Mouse (Mus musculus) thymus, postnatal 0 days (tissue): ENCODE measurements around the gene Phlpp1. TPM values are rescaled to one million over a fixed set of nuclear protein-coding genes. Genes with fewer than 3 reads are reported as not detected.

Experiments
- DNase-seq: peaks from one replicate; pipeline ENCODE4 v3.0.0-alpha.2; 2015; ENCODE audit warnings: low spot score
- polyA plus RNA-seq: library from polyadenylated mRNA; unstranded; fragments of >200 nt; fragmentation: Nextera tagmentation; extraction: Ambion mirVana; gene quantifications from 2 replicates; pipeline ENCODE4 v1.2.1, GENCODE M21; 2015

Gene Phlpp1
- polyA plus RNA-seq, 1 experiment from 2014 or later: 1.4 TPM

- no peak for DNase-seq
These were observed 69.5 kb downstream of the Phlpp1 start for GRCm38 (mm10) chr1:106241059-106241458.

- DNase-seq: no peak
These were observed 70.6 kb downstream of the Phlpp1 start for GRCm38 (mm10) chr1:106242129-106242528.

- DNase-seq: no peak
These were observed 71.8 kb downstream of the Phlpp1 start for GRCm38 (mm10) chr1:106243371-106243770.

- DNase-seq: no peak
These were observed 72.7 kb downstream of the Phlpp1 start for GRCm38 (mm10) chr1:106244245-106244644.

- DNase-seq: no peak
These were observed 82.5 kb downstream of the Phlpp1 start for GRCm38 (mm10) chr1:106254047-106254446.

- no peak for DNase-seq
These were observed 85.6 kb downstream of the Phlpp1 start for GRCm38 (mm10) chr1:106257176-106257575.

GRCm38 (mm10) chr1:106268028-106268799 lies 96.7 kb downstream of the Phlpp1 start:
- DNase-seq: no peak

- no peak for DNase-seq
These were observed 97.8 kb downstream of the Phlpp1 start for GRCm38 (mm10) chr1:106269337-106269736.

- DNase-seq: no peak
These were observed 101.4 kb downstream of the Phlpp1 start for GRCm38 (mm10) chr1:106272916-106273315.

GRCm38 (mm10) chr1:106273801-106274200 lies 102.2 kb downstream of the Phlpp1 start:
- DNase-seq: no peak

- DNase-seq: no peak
These were observed 103.0 kb downstream of the Phlpp1 start for GRCm38 (mm10) chr1:106274561-106275001.

- no peak for DNase-seq
These were observed 103.6 kb downstream of the Phlpp1 start for GRCm38 (mm10) chr1:106275142-106275541.

- no peak for DNase-seq
These were observed 104.2 kb downstream of the Phlpp1 start for GRCm38 (mm10) chr1:106275731-106276130.

GRCm38 (mm10) chr1:106276824-106277223 lies 105.3 kb downstream of the Phlpp1 start:
- DNase-seq: peak; percentile 35

- no peak for DNase-seq
These were observed 105.7 kb downstream of the Phlpp1 start for GRCm38 (mm10) chr1:106277286-106277685.

- DNase-seq: no peak
These were observed 107.1 kb downstream of the Phlpp1 start for GRCm38 (mm10) chr1:106278552-106279060.

- DNase-seq: no peak
These were observed 108.0 kb downstream of the Phlpp1 start for GRCm38 (mm10) chr1:106279404-106280123.

- no peak for DNase-seq
These were observed 108.8 kb downstream of the Phlpp1 start for GRCm38 (mm10) chr1:106280171-106280913.

- DNase-seq: no peak
These were observed 115.3 kb downstream of the Phlpp1 start for GRCm38 (mm10) chr1:106286815-106287214.

GRCm38 (mm10) chr1:106289065-106289464 lies 117.5 kb downstream of the Phlpp1 start:
- no peak for DNase-seq

GRCm38 (mm10) chr1:106289580-106289979 lies 118.0 kb downstream of the Phlpp1 start:
- DNase-seq: no peak
